Mouse (Mus musculus) testis, adult 2 months (tissue): ENCODE results near the gene Kpnb1.

Experiments used
- CTCF ChIP-seq: fragments of 200-500 bp; IDR thresholded peaks from 2 replicates; pipeline ENCODE4 v1.5.1; 2012; ENCODE audit warnings: low read depth, mild to moderate bottlenecking, inconsistent platforms, low read length, moderate library complexity; ENCODE audit not compliant: control insufficient read depth, insufficient read depth, insufficient replicate concordance
- POLR2A ChIP-seq: fragments of 200-500 bp; IDR thresholded peaks from 2 replicates; pipeline ENCODE4 v1.6.1; 2012; ENCODE audit warnings: low read depth, mild to moderate bottlenecking, inconsistent platforms, low read length, moderate library complexity; ENCODE audit not compliant: control insufficient read depth

- TF ChIP-seq CTCF (no peak), POLR2A (no peak)
Observed at GRCm38 (mm10) chr11:97151343-97151801, 36.3 kb downstream of the Kpnb1 start, which contains the start of gene Tbkbp1.
